Mouse (Mus musculus): ENCODE results near the gene Aoc3.
A peak's percentile ranks its signal among the peaks of the same experiment; 100 is the strongest.
"Not testable (repeated sequence)": the region's sequence is repeated elsewhere in the genome, so short reads cannot be mapped to it uniquely, and the experiment has no call there.

The Aoc3 gene

GRCm38 (mm10) chr11:101328941-101329635 is 1.3 kb upstream of the Aoc3 start:
- peak in 1 of 2 experiments; percentile 48 for DNase-seq

GRCm38 (mm10) chr11:101330961-101331360 is 556 bp downstream of the Aoc3 start:
- DNase-seq = not testable (repeated sequence)

GRCm38 (mm10) chr11:101332537-101332936 is 2.1 kb downstream of the Aoc3 start:
- DNase-seq = peak; percentile 45 to 53

GRCm38 (mm10) chr11:101334023-101334422 is 3.6 kb downstream of the Aoc3 start:
- no peak for DNase-seq

GRCm38 (mm10) chr11:101334516-101334915 is 4.1 kb downstream of the Aoc3 start:
- DNase-seq = no peak

- DNase-seq = peak in 1 of 2 experiments; percentile 52
These were observed 5.3 kb downstream of the Aoc3 start for GRCm38 (mm10) chr11:101335685-101336084.

GRCm38 (mm10) chr11:101338123-101338760 is 7.8 kb downstream of the Aoc3 start:
- DNase-seq = peak; percentile 54 to 67

- DNase-seq = no peak
These were observed 16.8 kb downstream of the Aoc3 start for GRCm38 (mm10) chr11:101347083-101347775.

- DNase-seq = no peak
These were observed 18.4 kb downstream of the Aoc3 start for GRCm38 (mm10) chr11:101348774-101349173.

GRCm38 (mm10) chr11:101349216-101349615 is 18.8 kb downstream of the Aoc3 start:
- no peak for DNase-seq

- no peak for DNase-seq
These were observed 20.8 kb downstream of the Aoc3 start for GRCm38 (mm10) chr11:101351100-101351720.

GRCm38 (mm10) chr11:101351721-101352111 is 21.3 kb downstream of the Aoc3 start:
- no peak for DNase-seq

- no peak for DNase-seq
These were observed 23.0 kb downstream of the Aoc3 start for GRCm38 (mm10) chr11:101353436-101353835.

- DNase-seq = no peak
These were observed 24.1 kb downstream of the Aoc3 start for GRCm38 (mm10) chr11:101354438-101355010.

- DNase-seq = no peak
These were observed 25.5 kb downstream of the Aoc3 start for GRCm38 (mm10) chr11:101355916-101356315.

GRCm38 (mm10) chr11:101357505-101358182 is 27.2 kb downstream of the Aoc3 start:
- DNase-seq = no peak

- no peak for DNase-seq
These were observed 29.4 kb downstream of the Aoc3 start for GRCm38 (mm10) chr11:101359776-101360175.

- DNase-seq = no peak
These were observed 30.3 kb downstream of the Aoc3 start for GRCm38 (mm10) chr11:101360651-101361113.

- DNase-seq = peak in 1 of 2 experiments; percentile 42
These were observed 34.1 kb downstream of the Aoc3 start for GRCm38 (mm10) chr11:101364531-101364931.

GRCm38 (mm10) chr11:101367326-101367935 is 37.0 kb downstream of the Aoc3 start, which contains the start of gene G6pc:
Gene G6pc (plus strand): TSS chr11:101367561.
- DNase-seq = peak in 1 of 2 experiments; percentile 56

- no peak for DNase-seq
These were observed 39.7 kb downstream of the Aoc3 start for GRCm38 (mm10) chr11:101370141-101370540.
